Mouse (Mus musculus) thymus, adult 2 months (tissue): ENCODE data around the gene Dlgap1. TPM values are rescaled to one million over a fixed set of nuclear protein-coding genes. Genes with fewer than 3 reads are reported as not detected.

Experiments
- DNase-seq: peaks from one replicate; pipeline ENCODE4 v3.0.0; 2021
- H3K27ac ChIP-seq: fragments of 200-500 bp; 2 replicates; pipeline ENCODE4 v1.5.1; 2012; ENCODE audit warnings: low read length, control low read depth; ENCODE audit not compliant: control insufficient read depth, insufficient read depth
- H3K27me3 ChIP-seq: fragments of 200-500 bp; 2 replicates; pipeline ENCODE4 v1.6.1; 2012; ENCODE audit warnings: mild to moderate bottlenecking, low read length, moderate library complexity, mixed read lengths; ENCODE audit not compliant: control insufficient read depth, insufficient read depth
- H3K36me3 ChIP-seq: fragments of 200-500 bp; 2 replicates; pipeline ENCODE4 v1.6.1; 2012; ENCODE audit warnings: mild to moderate bottlenecking, low read length, moderate library complexity; ENCODE audit not compliant: control insufficient read depth, insufficient read depth
- H3K4me1 ChIP-seq: fragments of 200-500 bp; replicated peaks from 2 replicates; pipeline ENCODE4 v1.6.1; 2012; ENCODE audit warnings: low read length; ENCODE audit not compliant: control insufficient read depth, insufficient read depth
- H3K4me3 ChIP-seq: fragments of 200-500 bp; 2 replicates; pipeline ENCODE4 v1.5.1; 2012; ENCODE audit warnings: mild to moderate bottlenecking, low read length, control low read depth, moderate library complexity; ENCODE audit not compliant: control insufficient read depth, insufficient read depth
- CTCF ChIP-seq: fragments of 200-500 bp; IDR thresholded peaks from 2 replicates; pipeline ENCODE4 v1.5.1; 2012; ENCODE audit warnings: mild to moderate bottlenecking, control low read depth, low read length, moderate library complexity, borderline replicate concordance; ENCODE audit not compliant: control insufficient read depth, poor library complexity, insufficient read depth; ENCODE audit errors: extremely low read depth
- POLR2A ChIP-seq: fragments of 200-500 bp; IDR thresholded peaks from 2 replicates; pipeline ENCODE4 v1.6.1; 2012; ENCODE audit warnings: mild to moderate bottlenecking, low read length, control low read depth, moderate library complexity; ENCODE audit not compliant: control insufficient read depth, poor library complexity, insufficient read depth; ENCODE audit errors: extremely low read depth
- WGBS: fragments of 180-500 bp; shearing (Covaris S2); methylation state at CpG from one replicate; pipeline ENCODE4 v1.1.7; 2018; 5-methylcytosine and 5-hydroxymethylcytosine counted together
- polyA plus RNA-seq: library from polyadenylated mRNA; depleted of rRNA; stranded (reverse); fragments of >200 nt; gene quantifications from 2 replicates; pipeline ENCODE4 v1.2.3, GENCODE M21; 2012

The Dlgap1 gene
- polyA plus RNA-seq, 1 experiment = 0.32 TPM

GRCm38 (mm10) chr17:70588691-70589090 is 619.8 kb downstream of the Dlgap1 start:
- H3K27me3 ChIP-seq = no peaks in the 10 kb centered on the region
- H3K4me3 ChIP-seq = no peak overlapping the region
- no peaks in the 10 kb centered on the region for H3K4me1 ChIP-seq
- H3K27ac ChIP-seq = no peak overlapping the region
- no peak for TF ChIP-seq CTCF
- no peak for TF ChIP-seq POLR2A
- WGBS = 94% methylated on average over 6 of the region's 6 CpGs
- H3K36me3 ChIP-seq = no peaks in the 10 kb centered on the region
- no peak for DNase-seq

GRCm38 (mm10) chr17:70589140-70589539 is 620.3 kb downstream of the Dlgap1 start:
- H3K36me3 ChIP-seq = no peaks in the 10 kb centered on the region
- no peak for DNase-seq
- 81% methylated on average over 13 of the region's 13 CpGs for WGBS
- H3K4me1 ChIP-seq = no peaks in the 10 kb centered on the region
- TF ChIP-seq CTCF = no peak
- TF ChIP-seq POLR2A = no peak
- H3K4me3 ChIP-seq = no peak overlapping the region
- H3K27ac ChIP-seq = no peak overlapping the region
- no peaks in the 10 kb centered on the region for H3K27me3 ChIP-seq

GRCm38 (mm10) chr17:70590506-70590905 is 621.6 kb downstream of the Dlgap1 start:
- Histone ChIP-seq H3K36me3 (no peaks in the 10 kb centered on the region), H3K27me3 (no peaks in the 10 kb centered on the region), H3K4me3 (no peak overlapping the region), H3K27ac (no peak overlapping the region), H3K4me1 (no peaks in the 10 kb centered on the region)
- 80% methylated on average over 6 of the region's 6 CpGs for WGBS
- TF ChIP-seq POLR2A (no peak), CTCF (no peak)
- DNase-seq = no peak

- no peak for TF ChIP-seq CTCF
- TF ChIP-seq POLR2A = no peak
- H3K27me3 ChIP-seq = no peaks in the 10 kb centered on the region
- no peak overlapping the region for H3K27ac ChIP-seq
- WGBS = 84% methylated on average over 1 of the region's 1 CpGs
- no peaks in the 10 kb centered on the region for H3K36me3 ChIP-seq
- DNase-seq = no peak
- H3K4me1 ChIP-seq = no peaks in the 10 kb centered on the region
- no peak overlapping the region for H3K4me3 ChIP-seq
Observed at GRCm38 (mm10) chr17:70594277-70594676, 625.4 kb downstream of the Dlgap1 start.

- Histone ChIP-seq H3K4me1 (no peaks in the 10 kb centered on the region), H3K36me3 (no peaks in the 10 kb centered on the region), H3K27ac (no peak overlapping the region), H3K4me3 (no peak overlapping the region), H3K27me3 (no peaks in the 10 kb centered on the region)
- TF ChIP-seq POLR2A (no peak), CTCF (no peak)
- WGBS = 99% methylated on average over 2 of the region's 2 CpGs
- DNase-seq = no peak
Observed at GRCm38 (mm10) chr17:70596326-70596725, 627.5 kb downstream of the Dlgap1 start.

- 84% methylated on average over 6 of the region's 6 CpGs for WGBS
- H3K27me3 ChIP-seq = no peaks in the 10 kb centered on the region
- no peak overlapping the region for H3K27ac ChIP-seq
- H3K4me1 ChIP-seq = no peaks in the 10 kb centered on the region
- TF ChIP-seq POLR2A (no peak), CTCF (no peak)
- no peak for DNase-seq
- H3K36me3 ChIP-seq = no peaks in the 10 kb centered on the region
- no peak overlapping the region for H3K4me3 ChIP-seq
Observed at GRCm38 (mm10) chr17:70600462-70600861, 631.6 kb downstream of the Dlgap1 start.

- Histone ChIP-seq H3K4me3 (no peak overlapping the region), H3K27ac (no peak overlapping the region), H3K36me3 (no peaks in the 10 kb centered on the region), H3K4me1 (no peaks in the 10 kb centered on the region), H3K27me3 (no peaks in the 10 kb centered on the region)
- 88% methylated on average over 7 of the region's 7 CpGs for WGBS
- TF ChIP-seq CTCF (no peak), POLR2A (no peak)
- DNase-seq = no peak
Observed at GRCm38 (mm10) chr17:70602051-70602450, 633.2 kb downstream of the Dlgap1 start.
